19 mouse cellular contexts compared by ENCODE assay signal in the genomic region with DNA sequence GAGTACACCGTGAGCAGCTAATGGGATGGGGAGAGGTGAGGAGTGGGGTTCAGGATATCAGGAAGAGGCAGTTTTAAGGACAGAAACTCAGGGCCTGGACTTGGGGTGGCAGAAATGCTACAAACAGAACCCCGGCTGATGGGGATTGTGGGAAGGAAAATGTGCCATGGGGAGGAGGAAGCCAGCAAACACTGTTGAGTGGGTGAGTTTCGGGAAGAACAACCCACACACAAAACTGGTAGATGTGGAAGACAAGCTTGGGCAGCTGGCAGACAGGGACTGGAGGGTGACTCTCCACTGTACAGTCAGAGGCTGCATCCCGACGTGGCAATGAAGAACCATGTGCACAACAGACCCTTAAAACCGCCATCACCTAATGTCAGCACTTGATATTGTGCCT.
DNase-seq lines count a peak whose midpoint lies in the region.
"Had no signal": no experiment of that assay in that cellular context is flagged by ENCODE, and none has a peak within 500 bp of the region (broad histone marks: within the 10 kb centered on the region; RNA-seq: fewer than 3 reads in every experiment).

No protein-coding gene starts in this region.

- peak; percentile 21 to 67 for DNase-seq in frontal cortex, adult 2 months (ENCODE audit: extremely low spot score in 1 of 2, low spot score in 1 of 2)
- DNase-seq in frontal cortex, postnatal 10 days (ENCODE audit: low spot score in 2 of 2), result no peak
- peak; percentile 60 for DNase-seq in layer of hippocampus, adult 9-11 months
- DNase-seq in layer of hippocampus, adult 9-10 months (ENCODE audit: low spot score), result no peak
- peak; percentile 50 to 61 for DNase-seq in right cerebral cortex, adult 2 months (ENCODE audit: low spot score in 2 of 2)
- no peak for DNase-seq in right cerebral cortex, postnatal 14 days
- DNase-seq in ovary, adult 18-20 months (ENCODE audit: low spot score), result no peak
- DNase-seq: adrenal gland, postnatal 10 days; cerebellum, adult 11 months; cerebellum, adult 9-10 months; cerebellum, postnatal 36 days; gastrocnemius, postnatal 14 days; heart, postnatal 14 days; kidney, adult 18-20 months; kidney, postnatal 25 days; layer of hippocampus, postnatal 36 days; spleen, adult 18-20 months; thymus, adult 18-20 months; thymus, postnatal 25 days had no signal

Comparison
In these comparisons a context has a peak if more than half of its experiments do, and no peak if none do; other contexts are left out.
1. DNase-seq: peak in frontal cortex, adult 2 months (2 of 2), layer of hippocampus, adult 9-11 months (single experiment) and right cerebral cortex, adult 2 months (2 of 2); none in frontal cortex, postnatal 10 days (0 of 2), layer of hippocampus, adult 9-10 months (single experiment), right cerebral cortex, postnatal 14 days (single experiment) and ovary, adult 18-20 months (single experiment).